Mouse (Mus musculus): Measurements from ENCODE around the gene Gm43951.

Gene Gm43951

DNA sequence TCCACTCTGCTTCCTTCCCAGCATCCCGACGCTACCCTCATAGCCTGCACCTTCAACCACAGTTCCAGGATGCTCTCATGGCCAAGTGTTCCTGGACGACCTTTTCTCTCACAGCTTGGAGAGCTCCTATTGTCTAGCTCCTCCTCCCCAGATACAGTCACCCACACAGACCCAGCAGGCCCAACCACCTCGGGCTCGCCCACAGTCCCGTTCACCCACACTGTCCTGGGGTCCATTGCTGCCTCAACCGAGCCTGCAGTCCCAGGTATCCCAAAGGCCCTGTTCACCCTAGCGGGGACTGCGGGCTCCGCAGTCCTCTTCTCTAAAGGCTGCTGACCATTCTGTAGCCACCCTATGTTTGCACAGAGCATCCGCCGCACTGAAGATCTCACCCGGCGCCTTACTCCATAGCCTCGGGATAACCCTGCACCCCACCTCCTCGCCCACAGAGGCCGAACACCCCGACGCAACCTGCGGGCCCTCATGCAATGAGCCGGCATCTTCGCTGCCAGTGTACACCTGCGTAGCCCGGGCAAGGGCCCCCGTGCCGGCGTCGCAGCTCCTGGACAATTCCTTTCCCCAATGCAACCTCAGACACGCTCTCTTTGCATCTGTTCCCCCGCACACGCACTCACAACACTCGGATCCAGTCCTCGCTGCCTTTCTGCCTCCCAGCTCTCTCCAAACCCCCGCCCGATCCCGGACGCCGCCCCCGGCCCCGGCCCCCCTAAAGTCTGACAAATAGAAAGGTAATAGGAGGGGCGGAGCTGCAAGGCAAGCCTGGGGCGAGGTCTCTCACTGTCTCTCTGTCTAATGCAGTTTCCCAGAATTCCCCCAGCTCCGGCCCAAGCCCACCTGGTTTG, at the start of gene Gm43951:
TSS of gene Gm43951 (minus strand) at position 500 of the 863 bp plus-strand sequence.
- peak; percentile 20 for DNase-seq

GRCm38 (mm10) chr11:72256441-72256840, 49.8 kb upstream of the Gm43951 start:
- no peak for DNase-seq

GRCm38 (mm10) chr11:72255629-72256028, 49.0 kb upstream of the Gm43951 start:
- no peak for DNase-seq

DNA sequence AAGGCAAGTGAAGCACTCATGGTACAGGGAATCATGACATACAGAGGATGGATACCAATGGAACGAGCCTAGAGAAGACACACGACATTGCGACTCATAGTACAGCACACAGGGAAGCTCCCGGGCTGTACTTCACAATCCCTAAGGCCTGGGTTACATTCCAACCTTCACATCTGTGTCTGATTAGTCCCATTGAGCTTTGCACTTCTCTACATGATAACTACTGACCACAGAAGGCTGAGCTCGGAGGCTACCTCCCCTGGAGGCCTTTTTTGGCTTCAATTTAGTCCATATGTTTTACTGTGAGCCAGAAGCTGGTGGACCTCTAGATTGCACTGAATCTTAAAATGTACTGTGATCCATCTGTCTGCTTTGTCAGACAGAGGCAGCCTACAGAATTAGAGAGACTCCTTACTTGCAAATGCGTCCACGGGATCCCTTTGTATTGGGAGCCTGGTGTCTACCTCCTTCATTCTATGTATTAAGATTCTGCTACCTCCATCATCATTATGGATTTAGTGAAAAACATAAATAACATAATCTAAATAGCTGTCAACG, 38.6 kb upstream of the Gm43951 start:
- DNase-seq = no peak

- DNase-seq = no peak
Measured at GRCm38 (mm10) chr11:72240062-72240860, 33.6 kb upstream of the Gm43951 start.

DNA sequence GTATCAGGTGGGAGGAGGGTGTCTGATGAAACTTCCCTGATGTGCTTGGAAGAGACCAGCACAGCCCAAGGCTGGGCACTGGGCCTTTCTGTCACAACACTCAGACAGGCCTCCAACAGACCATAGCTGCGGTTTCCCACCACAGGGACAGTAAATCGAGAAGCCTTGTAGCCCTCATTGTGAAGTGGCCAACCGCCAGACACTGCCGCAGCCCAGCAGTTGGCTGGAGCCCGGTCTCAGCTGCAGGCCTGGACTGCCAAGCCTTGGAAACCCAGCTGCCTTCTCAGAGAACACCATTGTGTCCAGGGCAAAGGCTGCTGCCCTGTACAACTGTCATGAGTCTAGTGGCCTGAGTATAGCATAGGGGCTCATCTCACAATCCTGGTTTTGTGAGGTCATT, 27.4 kb upstream of the Gm43951 start:
- DNase-seq = no peak

- DNase-seq = no peak
Measured at GRCm38 (mm10) chr11:72232991-72233390, 26.4 kb upstream of the Gm43951 start.

DNA sequence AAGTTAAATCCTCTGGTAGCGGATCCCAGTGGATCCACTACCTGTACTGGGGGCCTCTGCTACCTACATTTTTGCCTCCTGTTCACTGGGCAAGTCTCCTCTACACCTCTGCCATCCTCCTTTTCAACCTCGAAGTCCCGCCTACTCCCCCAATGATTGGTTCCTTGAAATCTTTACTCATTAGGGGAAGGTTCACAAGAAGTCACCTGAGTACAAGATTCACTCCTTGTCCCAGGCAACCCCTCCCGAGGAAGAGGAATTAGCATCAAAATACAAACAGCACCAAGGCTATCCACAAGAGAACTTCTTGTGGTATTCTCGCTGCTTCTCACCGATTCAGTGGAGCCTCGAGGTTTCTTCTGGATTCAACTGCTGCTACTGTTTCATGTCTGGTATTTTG, 25.4 kb upstream of the Gm43951 start:
- no peak for DNase-seq

DNA sequence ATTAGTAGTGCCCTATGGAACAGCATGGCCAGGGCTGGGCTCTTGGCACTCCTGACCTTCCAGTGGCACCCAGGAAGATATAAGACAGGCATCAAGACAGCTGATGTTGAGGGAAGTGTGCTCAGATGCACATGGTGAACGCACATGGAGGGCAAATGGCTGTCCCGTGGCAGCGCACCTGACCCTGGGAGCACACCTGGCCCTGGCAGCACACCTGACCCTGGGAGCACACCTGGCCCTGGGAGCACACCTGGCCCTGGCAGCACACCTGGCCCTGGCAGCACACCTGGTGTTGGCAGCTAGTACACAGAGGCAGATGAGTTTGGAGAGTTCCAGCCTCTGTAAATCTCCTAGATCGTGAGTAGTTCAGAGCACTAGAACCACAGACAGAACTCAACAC, 21.9 kb upstream of the Gm43951 start:
- no peak for DNase-seq

DNA sequence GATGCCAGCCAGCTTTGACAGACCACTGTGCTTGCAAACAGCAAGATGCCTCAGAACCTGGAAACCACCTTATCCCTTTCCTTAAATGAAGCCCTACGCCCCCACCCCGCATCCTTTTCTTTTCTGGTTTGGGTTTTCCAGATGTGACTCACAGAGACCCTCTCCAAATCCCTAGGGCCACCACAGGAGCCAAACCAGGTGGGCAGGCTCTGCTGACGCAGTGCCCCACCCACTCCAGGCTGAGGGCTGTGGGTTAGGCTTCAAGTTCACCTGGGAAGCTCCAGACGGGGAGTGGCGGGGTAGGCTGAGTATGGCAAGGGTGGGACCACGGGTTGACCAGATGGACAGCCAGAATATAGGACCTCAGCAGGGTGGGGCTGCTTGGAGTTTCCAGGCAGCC, 20.3 kb upstream of the Gm43951 start:
- DNase-seq = no peak

- DNase-seq = no peak
Measured at GRCm38 (mm10) chr11:72226020-72226791, 19.6 kb upstream of the Gm43951 start.

DNA sequence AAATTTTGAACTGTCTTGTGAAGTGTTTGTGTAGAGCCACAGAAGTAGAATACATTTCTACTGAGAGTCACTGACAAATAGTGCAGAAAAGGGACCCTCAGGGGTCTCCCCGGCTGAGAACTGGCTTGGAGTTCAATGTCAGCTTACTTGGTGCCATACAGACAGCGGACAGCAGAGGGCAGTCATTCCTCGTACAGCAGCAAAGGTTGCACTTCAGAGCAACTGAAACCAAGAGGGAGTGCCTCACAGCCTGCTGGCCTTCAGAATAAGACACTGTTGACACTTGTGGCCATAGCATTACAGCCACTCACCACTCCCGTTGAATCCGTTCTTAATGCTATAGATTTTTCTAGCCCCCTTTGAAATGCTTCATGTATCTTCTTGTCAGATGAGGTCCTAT, 18.2 kb upstream of the Gm43951 start:
- DNase-seq = peak; percentile 63

- DNase-seq = no peak
Measured at GRCm38 (mm10) chr11:72223414-72223813, 16.8 kb upstream of the Gm43951 start.

GRCm38 (mm10) chr11:72221278-72221677, 14.6 kb upstream of the Gm43951 start:
- peak; percentile 78 for DNase-seq

DNA sequence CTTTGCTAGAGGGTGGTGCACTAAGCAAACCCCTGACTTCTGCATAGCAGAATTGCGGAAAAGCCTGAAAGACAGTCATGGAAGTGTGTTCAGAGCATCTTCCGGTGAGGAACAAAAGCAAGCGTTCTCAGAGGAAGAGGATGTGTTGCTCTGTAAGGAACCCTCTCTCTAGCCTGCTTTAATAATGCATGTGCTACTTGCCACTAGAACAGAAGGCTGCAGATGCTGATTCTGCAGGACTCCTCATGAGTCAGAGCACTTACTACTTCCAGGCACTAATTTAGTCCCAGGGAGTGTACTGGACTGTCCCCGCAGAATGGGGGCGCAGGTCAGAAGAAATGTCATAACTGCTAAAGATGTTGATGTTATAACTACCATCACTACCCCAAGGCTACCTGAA, 10.5 kb upstream of the Gm43951 start:
- DNase-seq = no peak

- peak; percentile 65 for DNase-seq
Measured at GRCm38 (mm10) chr11:72215410-72215797, 8.8 kb upstream of the Gm43951 start, which contains the start of gene Med31. Gene Med31, minus strand, starts transcription at chr11:72215592.

DNA sequence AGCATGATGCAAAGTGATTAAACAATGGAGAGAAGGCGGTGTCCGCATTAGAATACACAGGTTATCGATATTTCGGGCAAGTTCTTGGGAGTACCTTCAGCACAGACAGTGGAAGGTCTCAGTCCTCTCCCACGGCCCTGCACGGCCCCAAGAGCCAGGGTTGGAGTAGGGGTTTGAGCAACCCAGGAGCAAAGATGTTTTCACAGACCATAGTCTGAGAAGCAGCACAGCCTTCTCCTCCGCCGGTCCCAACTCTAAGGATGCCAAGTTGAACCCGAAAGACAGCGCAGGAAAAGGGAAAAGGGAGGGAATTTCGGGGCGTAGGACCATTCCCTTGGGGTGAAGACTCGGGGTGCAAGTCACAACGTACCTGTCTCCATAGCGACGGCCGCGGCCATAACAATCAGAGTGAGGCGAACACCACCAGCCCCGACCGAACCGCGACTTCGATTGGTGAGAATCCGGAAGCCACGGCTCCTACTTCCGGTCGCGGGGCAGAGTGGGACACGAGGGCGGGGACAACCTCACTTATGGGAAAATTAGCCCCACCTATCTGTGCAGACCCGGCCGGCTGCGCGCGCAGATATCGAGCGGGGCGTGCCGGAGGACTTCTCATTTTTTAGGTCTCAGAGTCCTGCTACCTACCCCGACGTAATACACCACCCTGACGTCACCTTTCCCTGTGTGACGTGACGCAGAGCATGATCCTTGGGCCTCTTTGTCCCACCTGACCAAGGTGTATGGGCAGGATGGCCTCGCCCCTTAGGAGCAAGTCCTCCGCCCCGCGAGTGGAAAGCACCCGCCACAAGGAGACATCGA, 8.2 kb upstream of the Gm43951 start:
- peak; percentile 97 for DNase-seq

- DNase-seq = no peak
Measured at GRCm38 (mm10) chr11:72207834-72208377, 1.3 kb upstream of the Gm43951 start.

DNA sequence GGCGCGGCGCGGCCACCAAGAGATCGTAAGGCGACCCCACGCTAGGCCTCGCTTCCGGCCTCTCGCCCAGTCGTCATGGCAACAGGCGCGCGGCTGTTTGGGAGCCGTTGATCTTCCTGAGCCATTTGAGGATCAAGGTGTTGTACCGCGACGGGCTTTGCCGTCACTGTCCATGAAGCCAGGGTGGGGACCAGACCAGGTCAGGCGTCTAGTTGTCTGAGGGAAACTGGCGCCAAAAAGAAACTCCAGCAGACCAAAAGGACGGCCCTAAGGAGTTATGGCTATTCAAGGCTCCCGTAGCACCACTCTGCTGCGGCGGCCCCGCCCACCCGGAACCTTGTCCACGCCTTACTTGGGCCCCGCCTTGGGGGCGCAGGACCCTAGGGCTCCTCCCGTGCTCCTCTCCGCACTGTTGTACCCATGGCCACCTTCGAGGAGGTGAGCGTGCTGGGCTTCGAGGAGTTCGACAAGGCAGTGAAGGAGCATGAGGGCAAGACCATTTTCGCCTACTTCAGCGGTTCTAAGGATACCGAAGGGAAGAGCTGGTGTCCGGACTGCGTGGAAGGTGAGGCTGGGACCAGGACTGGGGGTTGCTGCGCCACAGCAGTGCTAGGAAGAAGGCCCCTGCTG, 679 bp upstream of the Gm43951 start, which contains the start of the genes 4933427D14Rik and Txndc17:
TSS of gene 4933427D14Rik (minus strand) at position 256 of the 630 bp plus-strand sequence.
TSS of gene Txndc17 (plus strand) at position 344 of the 630 bp plus-strand sequence.
- peak; percentile 89 for DNase-seq

DNA sequence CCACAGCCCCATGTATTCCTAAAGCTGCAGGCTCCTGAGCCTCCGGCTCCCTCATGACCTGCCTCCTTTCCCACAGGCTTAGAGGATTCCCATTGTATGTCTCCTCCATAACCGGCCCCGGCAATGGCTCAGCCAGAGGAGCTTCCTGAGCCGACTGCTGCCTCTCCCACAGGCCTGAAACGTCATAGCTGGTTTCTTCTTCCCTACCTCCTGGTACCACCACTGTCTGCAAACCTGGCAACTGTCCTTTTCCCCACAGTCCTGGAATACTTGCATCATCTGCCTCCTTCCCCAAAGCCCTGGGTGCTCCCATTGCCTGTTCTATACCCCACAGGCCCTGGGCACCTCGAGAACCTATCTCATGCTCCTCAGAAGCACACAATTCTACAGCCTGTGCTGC, 1.4 kb downstream of the Gm43951 start:
- DNase-seq = no peak

DNA sequence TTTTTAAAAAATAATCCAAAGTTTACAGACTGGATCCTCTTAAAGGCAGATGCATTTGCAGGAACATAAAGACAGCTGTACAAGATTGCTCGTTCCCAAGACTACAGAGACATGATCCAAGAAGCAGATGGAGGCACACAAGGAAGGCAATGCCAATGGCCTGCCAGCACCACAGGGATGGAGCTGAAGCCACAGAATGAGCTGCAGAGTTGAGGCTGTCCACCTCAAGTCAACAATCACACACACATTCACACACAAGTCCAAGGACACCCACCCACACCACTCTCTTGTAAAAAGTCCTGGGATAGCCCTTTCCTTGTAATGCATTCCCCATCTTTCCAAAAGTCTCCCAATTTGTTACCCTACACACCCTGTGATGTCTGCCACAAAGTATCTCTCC, 3.2 kb downstream of the Gm43951 start:
- DNase-seq = no peak
